Mouse (Mus musculus) lung, adult 2 months (tissue): ENCODE measurements around the gene Prl2c3.
"Not testable (repeated sequence)": the region's sequence is repeated elsewhere in the genome, so short reads cannot be mapped to it uniquely, and the experiment has no call there.

Experiments used
- CTCF ChIP-seq: fragments of 200-500 bp; IDR thresholded peaks from 2 replicates; pipeline ENCODE4 v1.5.1; 2011; ENCODE audit warnings: mild to moderate bottlenecking, low read length, control low read depth; ENCODE audit not compliant: insufficient read depth
- POLR2A ChIP-seq: fragments of 200-500 bp; IDR thresholded peaks from 2 replicates; pipeline ENCODE4 v1.6.1; 2011; ENCODE audit warnings: low read depth, mild to moderate bottlenecking, control low read depth, low read length, borderline replicate concordance; ENCODE audit errors: extremely low read depth

DNA sequence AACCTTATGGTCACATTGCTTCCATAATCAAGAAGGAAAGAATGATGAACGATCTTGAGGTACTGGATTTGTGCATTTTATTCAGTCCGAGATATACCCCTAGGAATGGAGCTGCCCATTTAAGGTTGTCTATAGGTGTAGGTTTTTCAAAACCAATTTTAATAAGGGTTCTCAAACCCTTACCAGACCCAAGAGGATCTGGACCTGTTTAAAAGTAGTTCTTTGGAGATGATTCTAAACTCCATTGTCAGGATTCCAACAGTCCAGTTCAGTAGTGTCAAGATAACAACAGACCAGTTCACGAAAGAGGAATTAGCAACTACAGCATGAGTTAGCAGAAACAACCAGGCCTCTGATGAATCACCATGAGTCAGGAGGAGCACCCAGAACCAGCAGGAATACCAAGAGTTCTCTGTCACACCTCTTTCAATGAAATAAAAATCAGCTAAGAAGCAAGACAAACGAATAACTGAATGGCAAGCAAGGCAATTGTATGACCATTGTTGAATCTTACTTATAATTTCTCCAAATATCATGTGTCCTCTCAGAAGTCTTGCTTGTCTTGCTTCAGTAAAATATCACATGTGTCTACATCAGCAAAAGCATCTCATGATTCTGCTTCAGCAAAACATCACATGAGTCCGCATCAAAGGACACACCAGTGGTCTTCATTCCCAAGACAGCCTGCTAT, 14.0 kb upstream of the Prl2c3 start:
- TF ChIP-seq POLR2A, CTCF: not testable (repeated sequence)
